Mouse (Mus musculus) neural tube, embryonic 11.5 days (tissue): ENCODE results near the gene Art2b. TPM values are rescaled to one million over a fixed set of nuclear protein-coding genes. Genes with fewer than 3 reads are reported as not detected.

Experiments used
- ATAC-seq: fragments of 200-750 bp; cut with Nextera tagmentation; 2 replicates; pipeline ENCODE4 v1.8.0; 2017; ENCODE audit warnings: moderate number of reproducible peaks, mild to moderate bottlenecking, moderate TSS enrichment, moderate library complexity; ENCODE audit not compliant: insufficient read depth, low FRiP score, low TSS enrichment
- DNase-seq: peaks from one replicate; pipeline ENCODE4 v3.0.0-alpha.2; 2015; ENCODE audit warnings: low spot score
- H3K27ac ChIP-seq: fragments of 300-500 bp; sonication (generic); 2 replicates; pipeline ENCODE4 v1.5.1; 2014; ENCODE audit warnings: low read depth, mild to moderate bottlenecking, low read length
- H3K27me3 ChIP-seq: fragments of 300-500 bp; sonication (generic); 2 replicates; pipeline ENCODE4 v1.6.1; 2014; ENCODE audit warnings: mild to moderate bottlenecking, low read length, mixed read lengths; ENCODE audit not compliant: control insufficient read depth, insufficient read depth
- H3K36me3 ChIP-seq: fragments of 300-500 bp; sonication (generic); 2 replicates; pipeline ENCODE4 v1.6.1; 2014; ENCODE audit warnings: mild to moderate bottlenecking, low read length, moderate library complexity, mixed read lengths; ENCODE audit not compliant: control insufficient read depth, insufficient read depth
- H3K4me1 ChIP-seq: fragments of 300-500 bp; sonication (generic); 2 replicates; pipeline ENCODE4 v1.6.1; 2014; ENCODE audit warnings: low read length, mixed read lengths; ENCODE audit not compliant: control insufficient read depth, insufficient read depth
- H3K4me2 ChIP-seq: fragments of 300-500 bp; sonication (generic); 2 replicates; pipeline ENCODE4 v1.6.1; 2014; ENCODE audit warnings: low read depth, mild to moderate bottlenecking, moderate library complexity
- H3K4me3 ChIP-seq: fragments of 300-500 bp; sonication (generic); 2 replicates; pipeline ENCODE4 v1.5.1; 2014; ENCODE audit warnings: low read depth, low read length
- H3K9ac ChIP-seq: fragments of 300-500 bp; sonication (generic); 2 replicates; pipeline ENCODE4 v1.6.1; 2014; ENCODE audit warnings: mild to moderate bottlenecking, low read length
- H3K9me3 ChIP-seq: fragments of 300-500 bp; sonication (generic); 2 replicates; pipeline ENCODE4 v1.6.1; 2016; ENCODE audit warnings: low read length; ENCODE audit not compliant: control insufficient read depth
- WGBS: fragments of 180-500 bp; shearing (Covaris S2); extraction: QIAGEN DNeasy Blood & Tissue Kit; methylation state at CpG from one replicate; pipeline ENCODE4 v1.1.7; 2014; 5-methylcytosine and 5-hydroxymethylcytosine counted together
- polyA plus RNA-seq: library from polyadenylated mRNA; unstranded; fragments of >200 nt; fragmentation: Nextera tagmentation; extraction: Ambion mirVana; gene quantifications from 2 replicates; pipeline ENCODE4 v1.2.1, GENCODE M21; 2014

Art2b gene
- polyA plus RNA-seq, 1 experiment from 2014 or later, result not detected

DNA sequence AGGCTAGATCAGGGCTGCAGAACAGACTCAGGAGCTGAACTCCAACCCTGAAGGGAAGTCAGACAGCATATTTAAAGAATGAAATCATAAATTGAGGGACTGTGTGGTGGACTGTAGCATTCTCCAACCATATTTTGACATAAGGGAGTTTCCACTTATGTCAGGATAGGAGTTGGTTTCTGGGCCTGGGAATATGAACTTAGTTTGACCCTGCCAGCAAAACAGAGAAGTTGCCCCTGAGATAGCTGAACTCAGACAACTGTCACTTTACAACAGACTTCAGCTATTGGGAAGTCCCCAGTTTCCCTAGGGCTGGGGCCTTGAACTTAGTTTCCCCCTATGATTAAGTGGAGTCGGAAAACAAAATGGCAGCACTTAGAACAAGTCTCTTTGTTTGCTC is 33.9 kb downstream of the Art2b start:
- H3K4me2 ChIP-seq, result no peak overlapping the region
- no peaks in the 10 kb centered on the region for H3K4me1 ChIP-seq
- no peak overlapping the region for H3K27ac ChIP-seq
- H3K4me3 ChIP-seq, result no peak overlapping the region
- no peaks in the 10 kb centered on the region for H3K36me3 ChIP-seq
- WGBS, result 88% methylated on average over 1 of the region's 1 CpGs
- no peak for DNase-seq
- no peaks in the 10 kb centered on the region for H3K27me3 ChIP-seq
- no peak for ATAC-seq
- H3K9ac ChIP-seq, result no peak overlapping the region
- H3K9me3 ChIP-seq, result no peaks in the 10 kb centered on the region

DNA sequence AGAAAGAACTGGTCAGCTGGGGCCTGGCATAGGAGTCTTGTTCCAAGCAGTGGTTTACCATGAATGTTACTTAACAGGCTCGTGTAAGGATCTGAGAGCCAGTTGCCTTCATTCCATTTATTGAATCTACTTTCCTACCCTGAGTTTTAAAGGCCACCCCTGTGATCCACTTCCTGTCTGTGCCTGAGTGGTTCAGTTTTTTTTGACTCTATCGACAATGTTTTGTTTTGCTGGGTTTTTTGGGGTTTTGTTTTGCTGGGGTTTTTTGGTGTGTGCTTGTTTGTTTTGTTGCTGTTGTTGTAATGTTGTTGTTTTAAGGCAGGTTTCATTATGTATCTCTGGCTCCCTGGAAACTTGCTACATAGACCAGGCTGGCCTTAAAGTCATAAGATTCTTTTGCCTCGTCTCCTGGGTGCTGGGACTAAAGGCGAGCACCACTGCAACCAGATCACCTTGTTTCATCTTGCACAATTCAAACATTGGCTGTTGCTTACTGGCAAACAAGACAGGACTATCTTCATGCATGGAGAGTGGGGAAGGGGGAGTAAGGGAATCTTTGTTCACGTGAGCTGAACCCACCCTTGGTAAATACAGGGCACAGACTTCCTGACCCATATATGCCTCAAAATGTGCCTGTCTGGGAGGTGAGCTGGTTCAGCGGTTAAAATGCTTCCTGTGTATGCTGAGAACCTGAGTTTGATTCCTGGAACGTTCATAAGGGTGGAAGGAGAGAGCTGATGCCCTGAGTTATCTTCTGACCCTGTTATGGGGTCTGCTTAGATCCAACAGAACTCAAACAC is 34.5 kb downstream of the Art2b start:
- Histone ChIP-seq H3K4me2 (no peak overlapping the region), H3K27me3 (no peaks in the 10 kb centered on the region), H3K36me3 (no peaks in the 10 kb centered on the region), H3K9ac (no peak overlapping the region), H3K4me1 (no peaks in the 10 kb centered on the region), H3K4me3 (no peak overlapping the region), H3K27ac (no peak overlapping the region), H3K9me3 (no peaks in the 10 kb centered on the region)
- 72% methylated on average over 7 of the region's 7 CpGs for WGBS
- no peak for DNase-seq
- no peak for ATAC-seq

DNA sequence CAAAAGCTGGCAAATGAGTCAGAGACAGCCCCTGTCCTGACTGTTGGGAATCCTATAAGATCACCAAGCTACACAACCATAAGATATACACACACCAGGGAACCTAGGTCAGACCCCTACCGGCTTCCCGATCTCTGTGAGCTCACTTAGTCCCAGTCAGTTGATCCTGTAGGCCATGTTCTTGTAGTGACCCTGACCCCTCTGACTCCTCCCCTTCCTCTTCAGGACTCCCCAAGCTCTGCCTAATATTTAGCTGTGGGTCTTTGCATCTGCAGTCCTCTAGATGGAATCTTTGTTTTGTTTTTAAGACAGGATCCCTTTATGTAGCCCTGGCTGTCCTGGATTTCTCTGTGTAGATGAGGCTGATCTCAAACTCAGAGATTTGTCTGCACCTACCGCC is 36.1 kb downstream of the Art2b start:
- 92% methylated on average over 3 of the region's 3 CpGs for WGBS
- no peaks in the 10 kb centered on the region for H3K36me3 ChIP-seq

DNA sequence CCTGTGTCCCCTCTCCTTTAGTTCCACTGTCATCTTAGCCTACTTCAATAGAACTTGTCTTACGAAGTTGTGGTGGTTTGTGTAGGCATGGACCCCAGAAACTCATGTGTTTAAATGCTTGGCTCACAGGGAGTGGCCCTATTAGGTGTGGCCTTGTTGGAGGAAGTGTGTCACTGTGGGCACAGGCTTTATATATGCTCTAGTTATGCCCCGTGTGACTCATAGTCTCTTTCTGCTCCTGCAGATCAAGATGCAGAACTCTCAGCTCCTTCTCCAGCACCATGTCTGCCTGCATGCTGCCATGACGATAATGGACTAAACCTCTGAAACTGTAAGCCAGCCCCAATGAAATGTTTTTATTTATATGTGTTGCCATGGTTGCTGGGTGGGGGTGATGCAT is 37.7 kb downstream of the Art2b start:
- Histone ChIP-seq H3K9me3 (no peaks in the 10 kb centered on the region), H3K4me3 (no peak overlapping the region), H3K9ac (no peak overlapping the region), H3K27ac (no peak overlapping the region), H3K27me3 (no peaks in the 10 kb centered on the region), H3K36me3 (no peaks in the 10 kb centered on the region), H3K4me2 (no peak overlapping the region), H3K4me1 (no peaks in the 10 kb centered on the region)
- 79% methylated on average over 3 of the region's 3 CpGs for WGBS
- no peak for DNase-seq
- ATAC-seq, result no peak

More for the DNA sequence above, 36.1 kb downstream of the Art2b start:
- H3K9me3 ChIP-seq, result no peaks in the 10 kb centered on the region
- no peak for ATAC-seq
- DNase-seq, result no peak
- H3K27ac ChIP-seq, result no peak overlapping the region
- no peaks in the 10 kb centered on the region for H3K27me3 ChIP-seq
- no peaks in the 10 kb centered on the region for H3K4me1 ChIP-seq
- no peak overlapping the region for H3K4me3 ChIP-seq
- H3K4me2 ChIP-seq, result no peak overlapping the region
- H3K9ac ChIP-seq, result no peak overlapping the region

DNA sequence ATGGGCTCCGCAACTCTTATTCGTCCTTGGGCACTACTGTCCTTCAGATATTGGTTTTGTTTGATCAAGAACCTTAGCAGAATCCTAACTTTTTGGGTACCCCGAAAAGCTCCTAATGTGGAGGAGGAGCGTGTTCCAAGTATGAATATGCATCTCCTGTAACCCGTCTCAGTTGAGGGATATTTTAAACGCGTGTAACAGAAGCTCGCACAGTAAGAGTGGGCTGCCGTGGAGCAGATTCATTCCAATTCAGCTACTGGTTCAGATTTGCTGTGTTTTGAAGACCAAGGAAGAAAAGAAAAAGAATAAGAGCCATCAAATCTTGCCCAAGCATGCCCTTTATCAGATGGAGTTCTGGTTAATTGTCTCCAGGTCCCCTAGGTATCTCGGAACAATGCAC is 43.7 kb downstream of the Art2b start:
- ATAC-seq (no peak), DNase-seq (no peak)
- H3K9ac ChIP-seq, result no peak overlapping the region
- no peaks in the 10 kb centered on the region for H3K27me3 ChIP-seq
- 71% methylated on average over 10 of the region's 10 CpGs for WGBS
- no peaks in the 10 kb centered on the region for H3K4me1 ChIP-seq
- H3K4me3 ChIP-seq, result no peak overlapping the region
- H3K36me3 ChIP-seq, result no peaks in the 10 kb centered on the region
- H3K4me2 ChIP-seq, result no peak overlapping the region
- no peak overlapping the region for H3K27ac ChIP-seq
- no peaks in the 10 kb centered on the region for H3K9me3 ChIP-seq

DNA sequence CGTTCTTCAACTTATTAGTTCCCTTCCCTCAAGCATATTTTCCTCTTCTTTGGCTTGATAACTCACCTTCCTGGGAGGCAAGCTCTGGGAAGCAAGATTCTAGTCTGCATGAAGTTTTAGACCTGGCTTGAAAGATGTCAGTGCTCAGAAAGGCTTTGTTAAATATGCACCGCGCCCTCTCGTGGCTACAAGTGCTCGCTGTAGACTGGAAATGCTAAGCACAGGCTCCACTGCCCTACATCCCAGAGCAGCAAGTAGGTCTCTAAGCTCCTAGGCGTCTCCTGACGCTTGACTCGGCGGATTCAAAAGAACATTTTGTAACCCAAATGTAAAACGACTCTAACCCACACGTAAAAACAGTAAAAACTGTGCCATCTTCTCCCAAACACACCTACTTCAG is 44.3 kb downstream of the Art2b start:
- Histone ChIP-seq H3K4me1 (no peaks in the 10 kb centered on the region), H3K9ac (no peak overlapping the region), H3K36me3 (no peaks in the 10 kb centered on the region), H3K4me2 (no peak overlapping the region), H3K27me3 (no peaks in the 10 kb centered on the region), H3K4me3 (no peak overlapping the region), H3K27ac (no peak overlapping the region), H3K9me3 (no peaks in the 10 kb centered on the region)
- ATAC-seq, result no peak
- DNase-seq, result peak; percentile 82
- 4% methylated on average over 11 of the region's 11 CpGs for WGBS

DNA sequence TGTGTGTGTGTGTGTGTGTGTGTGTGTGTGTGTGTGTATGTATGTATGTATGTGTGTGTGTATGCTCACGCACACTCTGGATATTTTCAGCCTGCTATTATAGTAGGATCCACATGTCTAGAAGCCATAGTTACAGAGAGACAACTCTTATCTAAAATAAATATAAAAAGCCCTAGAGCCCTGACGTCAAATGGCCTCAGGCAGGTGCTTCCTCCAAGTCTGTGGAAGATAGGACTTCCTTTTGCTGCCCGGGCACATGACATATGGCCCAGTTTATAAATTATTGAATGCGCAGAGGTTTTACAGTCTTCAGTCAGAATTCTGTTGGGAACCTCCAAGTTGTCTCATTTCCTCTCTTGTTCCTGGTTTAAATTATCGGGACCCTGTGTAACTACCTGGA is 44.7 kb downstream of the Art2b start:
- no peaks in the 10 kb centered on the region for H3K27me3 ChIP-seq
- WGBS, result 69% methylated on average over 5 of the region's 5 CpGs
- no peak for ATAC-seq

DNA sequence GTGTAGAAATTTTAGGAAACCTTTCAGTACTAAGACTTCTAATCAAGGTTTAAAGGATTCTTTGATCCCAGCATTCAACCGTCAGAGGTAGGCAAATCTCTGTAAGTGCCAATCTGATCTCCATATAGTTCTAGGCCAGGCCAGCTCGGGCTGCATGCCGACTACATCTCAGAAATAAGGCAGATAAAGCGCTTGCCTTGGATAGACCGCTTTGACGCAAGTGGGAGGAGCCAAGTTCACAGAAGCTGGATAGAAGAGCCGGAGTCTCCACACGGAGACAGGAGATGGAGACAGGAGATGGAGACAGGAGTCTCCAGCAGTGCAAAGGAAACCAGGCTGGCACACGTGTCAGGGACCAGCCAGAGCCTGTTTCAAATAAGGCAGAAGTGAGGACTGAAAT is 45.6 kb downstream of the Art2b start:
- H3K9me3 ChIP-seq, result no peaks in the 10 kb centered on the region
- H3K9ac ChIP-seq, result no peak overlapping the region
- H3K27me3 ChIP-seq, result no peaks in the 10 kb centered on the region
- H3K4me1 ChIP-seq, result no peaks in the 10 kb centered on the region
- H3K4me2 ChIP-seq, result no peak overlapping the region
- no peak overlapping the region for H3K27ac ChIP-seq
- 51% methylated on average over 9 of the region's 9 CpGs for WGBS
- no peaks in the 10 kb centered on the region for H3K36me3 ChIP-seq
- no peak overlapping the region for H3K4me3 ChIP-seq
- DNase-seq, result no peak
- ATAC-seq, result no peak

More for the DNA sequence above, 44.7 kb downstream of the Art2b start:
- DNase-seq, result no peak
- Histone ChIP-seq H3K27ac (no peak overlapping the region), H3K4me2 (no peak overlapping the region), H3K4me3 (no peak overlapping the region), H3K9ac (no peak overlapping the region), H3K36me3 (no peaks in the 10 kb centered on the region), H3K4me1 (no peaks in the 10 kb centered on the region), H3K9me3 (no peaks in the 10 kb centered on the region)

DNA sequence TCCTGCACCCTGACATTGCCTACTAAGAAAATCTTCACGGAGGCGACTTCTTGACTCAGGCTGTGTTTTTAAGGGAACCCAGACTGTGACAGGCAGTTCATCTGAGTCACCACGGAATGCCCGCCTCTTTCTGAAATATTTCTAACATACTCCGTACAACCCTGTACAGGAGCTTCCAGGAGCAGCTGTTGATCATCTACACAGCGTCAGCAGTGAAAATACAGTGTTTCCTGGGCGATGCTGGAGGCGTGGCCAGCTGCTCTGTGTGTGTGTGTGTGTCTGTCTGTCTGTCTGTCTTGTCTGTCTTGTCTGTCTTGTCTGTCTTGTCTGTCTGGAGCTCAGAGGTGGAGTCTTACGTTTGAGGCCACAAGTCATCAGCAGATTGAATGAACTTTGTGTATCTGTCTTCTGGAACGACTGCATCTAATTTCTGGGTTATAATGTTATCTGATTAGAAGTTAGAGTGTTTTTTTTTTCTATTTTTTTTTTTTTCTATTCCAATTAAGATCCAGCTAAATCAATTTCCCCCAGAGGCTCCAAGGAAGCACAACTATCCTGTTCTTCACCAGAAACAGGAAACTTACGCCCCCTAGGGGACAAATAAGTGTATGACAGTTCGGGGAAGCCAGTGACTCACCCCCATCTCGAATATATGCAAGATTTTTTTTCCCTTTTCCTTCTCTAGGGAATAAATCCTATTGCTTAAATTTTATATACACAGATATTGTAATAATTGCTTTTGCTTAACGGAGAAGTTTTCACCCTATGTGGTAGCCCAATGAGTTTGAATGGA is 47.1 kb downstream of the Art2b start:
- no peak for ATAC-seq
- WGBS, result 60% methylated on average over 14 of the region's 14 CpGs
- H3K9ac ChIP-seq, result no peak overlapping the region
- no peaks in the 10 kb centered on the region for H3K9me3 ChIP-seq
- no peak for DNase-seq
- H3K27ac ChIP-seq, result no peak overlapping the region
- no peaks in the 10 kb centered on the region for H3K27me3 ChIP-seq
- H3K36me3 ChIP-seq, result no peaks in the 10 kb centered on the region
- no peaks in the 10 kb centered on the region for H3K4me1 ChIP-seq
- H3K4me3 ChIP-seq, result no peak overlapping the region
- no peak overlapping the region for H3K4me2 ChIP-seq
